Mouse (Mus musculus) kidney, adult 2 months (tissue): ENCODE measurements around the gene Nav2.

ENCODE experiments used
- CTCF ChIP-seq: fragments of 200-500 bp; conservative IDR thresholded peaks from 2 replicates; pipeline ENCODE4 v1.5.1; 2011; ENCODE audit warnings: low read depth, mild to moderate bottlenecking, control low read depth, low read length, moderate library complexity, mixed read lengths; ENCODE audit not compliant: insufficient read depth, insufficient read length
- POLR2A ChIP-seq: fragments of 200-500 bp; IDR thresholded peaks from one replicate; pipeline ENCODE4 v1.6.1; 2011; ENCODE audit warnings: low read depth, low read length, control low read depth

GRCm38 (mm10) chr7:49029282-49030012 lies 120.9 kb downstream of the Nav2 start:
- TF ChIP-seq CTCF (no peak), POLR2A (no peak)
